Mouse (Mus musculus) CD8-positive naive resting alpha-beta T cell, adult 57 days (primary cell): ENCODE data around the gene 1700113H08Rik. TPM values are rescaled to one million over a fixed set of nuclear protein-coding genes. Genes with fewer than 3 reads are reported as not detected.

Source experiments
- total RNA-seq: library from RNA; stranded (reverse); gene quantifications from one replicate; pipeline ENCODE4 v1.2.4, GENCODE M21; 2023

1700113H08Rik gene
- total RNA-seq: not detected

GRCm38 (mm10) chr10:87057500-87058250 lies at the start of gene 1700113H08Rik:
Gene 1700113H08Rik, plus strand, starts transcription at chr10:87058045.

Other genes with a start within 250 kb of the 1700113H08Rik start
- gene Stab2, start 50.0 kb upstream of the 1700113H08Rik start, total RNA-seq: 0.92 TPM